Mouse (Mus musculus): Measurements from ENCODE around the gene Fras1. TPM values are rescaled to one million over a fixed set of nuclear protein-coding genes. Genes with fewer than 3 reads are reported as not detected.

Gene Fras1
- total and polyA plus RNA-seq, 3 experiments: 2.1 to 5.8 (median 5.4) TPM

- DNase-seq (ENCODE audit: extremely low read depth): no peak
- TF ChIP-seq EP300 (IDR thresholded peaks at IDR 0.05; ENCODE audit: low read length) (no peak), ZKSCAN1 (IDR thresholded peaks at IDR 0.05; ENCODE audit: borderline replicate concordance, low read depth, low read length) (no peak), CHD1 (IDR thresholded peaks at IDR 0.05; ENCODE audit: low read depth, low read length) (no peak), USF2 (conservative IDR thresholded peaks at IDR 0.05; ENCODE audit: low read depth, low read length) (no peak), SIN3A (IDR thresholded peaks at IDR 0.05; ENCODE audit: low read length) (no peak), MEF2A (IDR thresholded peaks at IDR 0.05; ENCODE audit: borderline replicate concordance, low read depth, low read length) (no peak), UBTF (IDR thresholded peaks at IDR 0.05; ENCODE audit: low read depth, low read length) (no peak)
- no peaks in the 10 kb centered on the region for H3K27me3 ChIP-seq (replicated peaks)
- H3K9me3 ChIP-seq (replicated peaks; ENCODE audit: low read length): no peaks in the 10 kb centered on the region
- H3K4me1 ChIP-seq (ENCODE audit: control insufficient read depth in 1 of 2, insufficient read depth in 2 of 2): peaks cover 5 to 12% of the 10 kb centered on the region in 2 experiments; a peak in 2 of 4 replicates
- H3K4me3 ChIP-seq (replicated peaks in 1 of 3; ENCODE audit: low read depth in 2 of 3, low read length in 2 of 3, poor library complexity in 1 of 3): no peak overlapping the region
- dilution Hi-C loops (cut with MboI; ENCODE audit: extremely low pct_ligation_motif_present, extremely low pct_unique_long_range_greater_than_20kb, low sequenced_read_pairs): no loop called here
- in situ Hi-C loops (cut with MboI; ENCODE audit: low pct_ligation_motif_present, low pct_unique_long_range_greater_than_20kb, low sequenced_read_pairs): no loop called here
- no peak overlapping the region for H3K9ac ChIP-seq (ENCODE audit: insufficient read depth, low read depth)
- no peak overlapping the region for H3K27ac ChIP-seq (ENCODE audit: insufficient read depth, low read depth)
- no peaks in the 10 kb centered on the region for H3K79me2 ChIP-seq (replicated peaks; ENCODE audit: control insufficient read depth, extremely low read depth, insufficient read depth, poor library complexity, severe bottlenecking)
- H3K4me2 ChIP-seq (ENCODE audit: insufficient read depth, low read depth, poor library complexity, severe bottlenecking): no peak overlapping the region
- H3K36me3 ChIP-seq (replicated peaks in 1 of 2; ENCODE audit: control insufficient read depth in 1 of 2, insufficient read depth in 1 of 2, low read length in 1 of 2): no peaks in the 10 kb centered on the region
Measured at GRCm38 (mm10) chr5:96522909-96523409, 149.2 kb downstream of the Fras1 start.

DNA sequence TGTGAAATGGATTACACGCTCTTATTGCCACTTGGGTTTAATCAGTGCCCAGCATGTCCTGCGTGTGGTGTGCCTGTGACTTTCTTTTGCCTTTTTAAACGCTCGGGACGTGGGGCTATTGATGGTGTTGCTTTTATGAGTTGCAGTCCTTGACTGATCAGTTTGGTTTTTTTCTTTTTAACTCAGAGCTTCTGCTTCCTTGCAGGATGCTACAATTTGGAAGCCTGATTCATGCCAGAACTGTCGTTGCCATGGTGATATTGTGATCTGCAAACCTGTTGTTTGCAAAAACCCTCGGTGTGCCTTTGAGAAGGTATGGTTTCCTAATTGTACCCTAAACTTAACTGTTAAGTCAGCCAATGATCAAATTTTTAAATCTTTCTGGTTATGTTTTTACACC, 154.5 kb downstream of the Fras1 start:
- dilution Hi-C loops (cut with MboI; ENCODE audit: extremely low pct_ligation_motif_present, extremely low pct_unique_long_range_greater_than_20kb, low sequenced_read_pairs) (no loop called here), in situ Hi-C loops (cut with MboI; ENCODE audit: low pct_ligation_motif_present, low pct_unique_long_range_greater_than_20kb, low sequenced_read_pairs) (no loop called here)
- TF ChIP-seq SMC3 (IDR thresholded peaks at IDR 0.05; ENCODE audit: low read depth, low read length): no peak
- Histone ChIP-seq H3K79me2 (replicated peaks; ENCODE audit: control insufficient read depth, extremely low read depth, insufficient read depth, poor library complexity, severe bottlenecking) (no peaks in the 10 kb centered on the region), H3K4me1 (ENCODE audit: control insufficient read depth in 1 of 2, insufficient read depth in 2 of 2) (peaks cover 3 to 30% of the 10 kb centered on the region in 2 experiments; a peak in 2 of 4 replicates), H3K9ac (ENCODE audit: insufficient read depth, low read depth) (no peak overlapping the region), H3K4me3 (replicated peaks in 1 of 3; ENCODE audit: low read depth in 2 of 3, low read length in 2 of 3, poor library complexity in 1 of 3) (no peak overlapping the region), H3K36me3 (replicated peaks in 1 of 2; ENCODE audit: control insufficient read depth in 1 of 2, insufficient read depth in 1 of 2, low read length in 1 of 2) (peaks cover 0 to 3% of the 10 kb centered on the region in 2 experiments), H3K27me3 (replicated peaks) (no peaks in the 10 kb centered on the region), H3K9me3 (replicated peaks; ENCODE audit: low read length) (no peaks in the 10 kb centered on the region), H3K27ac (ENCODE audit: insufficient read depth, low read depth) (no peak overlapping the region), H3K4me2 (ENCODE audit: insufficient read depth, low read depth, poor library complexity, severe bottlenecking) (no peak overlapping the region)
- DNase-seq (ENCODE audit: extremely low read depth): no peak

- no peak overlapping the region for H3K4me3 ChIP-seq (replicated peaks in 1 of 3; ENCODE audit: low read depth in 2 of 3, low read length in 2 of 3, poor library complexity in 1 of 3)
- H3K36me3 ChIP-seq (replicated peaks in 1 of 2; ENCODE audit: control insufficient read depth in 1 of 2, insufficient read depth in 1 of 2, low read length in 1 of 2): peaks cover 0 to 3% of the 10 kb centered on the region in 2 experiments
- in situ Hi-C loops (cut with MboI; ENCODE audit: low pct_ligation_motif_present, low pct_unique_long_range_greater_than_20kb, low sequenced_read_pairs) (no loop called here), dilution Hi-C loops (cut with MboI; ENCODE audit: extremely low pct_ligation_motif_present, extremely low pct_unique_long_range_greater_than_20kb, low sequenced_read_pairs) (no loop called here)
- H3K27me3 ChIP-seq (replicated peaks): no peaks in the 10 kb centered on the region
- TF ChIP-seq RAD21 (IDR thresholded peaks at IDR 0.05; ENCODE audit: low read depth, low read length): no peak
- no peak for TF ChIP-seq MAX (IDR thresholded peaks at IDR 0.05; ENCODE audit: low read length)
- TF ChIP-seq IRF4 (IDR thresholded peaks at IDR 0.05; ENCODE audit: low read depth, low read length): no peak
- TF ChIP-seq USF2 (conservative IDR thresholded peaks at IDR 0.05; ENCODE audit: low read depth, low read length): no peak
- TF ChIP-seq PAX5 (IDR thresholded peaks at IDR 0.05; ENCODE audit: low read length): no peak
- no peak for TF ChIP-seq POLR2A (IDR thresholded peaks at IDR 0.05; ENCODE audit: low read depth, low read length)
- TF ChIP-seq ZMIZ1 (IDR thresholded peaks at IDR 0.05; ENCODE audit: low read depth, low read length): no peak
- TF ChIP-seq CTCF (conservative IDR thresholded peaks at IDR 0.05 in 1 of 2, IDR thresholded peaks at IDR 0.05 in 1 of 2; ENCODE audit: low read depth in 2 of 2, low read length in 2 of 2): no peak
- no peak for TF ChIP-seq USF1 (IDR thresholded peaks at IDR 0.05; ENCODE audit: low read depth, low read length)
- no peak for TF ChIP-seq MXI1 (IDR thresholded peaks at IDR 0.05; ENCODE audit: low read depth, low read length)
- TF ChIP-seq E2F4 (IDR thresholded peaks at IDR 0.05; ENCODE audit: insufficient replicate concordance, low read depth, low read length): no peak
- TF ChIP-seq MEF2A (IDR thresholded peaks at IDR 0.05; ENCODE audit: borderline replicate concordance, low read depth, low read length): no peak
- no peak for TF ChIP-seq NRF1 (IDR thresholded peaks at IDR 0.05; ENCODE audit: low read depth, low read length)
- TF ChIP-seq JUN (IDR thresholded peaks at IDR 0.05; ENCODE audit: insufficient read depth, low read depth, low read length): no peak
- no peak for TF ChIP-seq BHLHE40 (IDR thresholded peaks at IDR 0.05; ENCODE audit: low read depth, low read length)
- no peak for TF ChIP-seq ZNF384 (IDR thresholded peaks at IDR 0.05; ENCODE audit: low read depth, low read length)
- no peak for TF ChIP-seq SMC3 (IDR thresholded peaks at IDR 0.05; ENCODE audit: low read depth, low read length)
- TF ChIP-seq UBTF (IDR thresholded peaks at IDR 0.05; ENCODE audit: low read depth, low read length): no peak
- no peak for TF ChIP-seq ZKSCAN1 (IDR thresholded peaks at IDR 0.05; ENCODE audit: borderline replicate concordance, low read depth, low read length)
- no peaks in the 10 kb centered on the region for H3K79me2 ChIP-seq (replicated peaks; ENCODE audit: control insufficient read depth, extremely low read depth, insufficient read depth, poor library complexity, severe bottlenecking)
- no peaks in the 10 kb centered on the region for H3K9me3 ChIP-seq (replicated peaks; ENCODE audit: low read length)
- peaks cover 12 to 39% of the 10 kb centered on the region in 2 experiments; a peak in 3 of 4 replicates for H3K4me1 ChIP-seq (ENCODE audit: control insufficient read depth in 1 of 2, insufficient read depth in 2 of 2)
- DNase-seq (ENCODE audit: extremely low read depth): no peak
- H3K9ac ChIP-seq (ENCODE audit: insufficient read depth, low read depth): no peak overlapping the region
- H3K27ac ChIP-seq (ENCODE audit: insufficient read depth, low read depth): no peak overlapping the region
- no peak overlapping the region for H3K4me2 ChIP-seq (ENCODE audit: insufficient read depth, low read depth, poor library complexity, severe bottlenecking)
Measured at GRCm38 (mm10) chr5:96530516-96530915, 156.8 kb downstream of the Fras1 start.
